Mouse (Mus musculus) gonadal fat pad, adult 2 months (tissue): ENCODE data around the gene Pls3. TPM values are rescaled to one million over a fixed set of nuclear protein-coding genes. Genes with fewer than 3 reads are reported as not detected.

Experiments used
- DNase-seq: peaks from one replicate; pipeline ENCODE4 v3.0.0-alpha.2; 2012; ENCODE audit warnings: low read depth
- polyA plus RNA-seq: library from polyadenylated mRNA; depleted of rRNA; stranded (reverse); fragments of >200 nt; gene quantifications from 2 replicates; pipeline ENCODE4 v1.2.3, GENCODE M21; 2012; rRNA removed

The Pls3 gene
- polyA plus RNA-seq = 106 and 149 TPM in 2 replicates

GRCm38 (mm10) chrX:75874332-75875291, at the start of gene Pls3:
Gene Pls3, minus strand, starts transcription at chrX:75875182.
- peak; percentile 49 for DNase-seq

GRCm38 (mm10) chrX:75895716-75896115, 20.7 kb upstream of the Pls3 start:
- DNase-seq = no peak

GRCm38 (mm10) chrX:75875566-75875965, 584 bp upstream of the Pls3 start:
- DNase-seq = peak; percentile 52

- no peak for DNase-seq
These were observed 1.2 kb downstream of the Pls3 start for GRCm38 (mm10) chrX:75873813-75874212.

DNA sequence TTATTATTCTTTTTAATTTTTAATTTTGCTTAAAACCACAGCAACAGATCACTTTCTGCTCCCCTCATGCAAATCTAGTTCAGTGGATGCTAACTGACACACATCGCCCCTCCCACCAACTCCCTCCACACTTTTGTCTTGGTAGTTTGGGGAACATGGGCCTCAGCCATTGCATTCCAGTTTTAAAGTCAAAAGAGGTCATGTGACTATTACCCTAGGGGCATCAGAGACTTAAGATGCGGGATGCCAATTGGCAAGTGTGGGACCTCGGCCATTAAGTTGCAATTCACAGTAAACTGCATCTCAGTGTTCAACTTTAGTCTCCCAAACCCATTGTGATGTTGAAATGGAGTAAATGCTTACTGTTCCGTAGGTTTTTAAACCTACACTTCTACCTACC, 1.7 kb downstream of the Pls3 start:
- DNase-seq = no peak

- DNase-seq = no peak
These were observed 3.1 kb downstream of the Pls3 start for GRCm38 (mm10) chrX:75871855-75872254.

DNA sequence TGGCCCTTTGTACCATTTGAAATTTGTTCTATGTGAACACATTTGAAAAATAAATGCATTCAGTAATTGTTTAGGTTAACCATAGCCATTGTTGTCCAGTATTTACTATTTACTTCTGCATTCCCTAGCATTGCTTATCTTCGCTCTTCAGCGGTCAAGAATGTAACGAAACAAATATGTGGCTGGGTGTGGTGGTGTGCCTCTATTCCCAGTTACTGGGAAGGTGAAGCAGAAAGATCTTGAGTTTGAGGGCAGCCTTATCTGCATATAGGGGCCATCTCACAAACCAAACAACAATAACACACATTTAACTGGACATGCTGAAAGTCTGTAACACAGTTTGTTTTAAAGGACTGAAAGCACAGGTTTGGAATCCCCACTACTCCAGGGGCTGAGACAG, 13.3 kb downstream of the Pls3 start:
- DNase-seq = no peak

GRCm38 (mm10) chrX:75854294-75854693, 20.7 kb downstream of the Pls3 start:
- no peak for DNase-seq

DNA sequence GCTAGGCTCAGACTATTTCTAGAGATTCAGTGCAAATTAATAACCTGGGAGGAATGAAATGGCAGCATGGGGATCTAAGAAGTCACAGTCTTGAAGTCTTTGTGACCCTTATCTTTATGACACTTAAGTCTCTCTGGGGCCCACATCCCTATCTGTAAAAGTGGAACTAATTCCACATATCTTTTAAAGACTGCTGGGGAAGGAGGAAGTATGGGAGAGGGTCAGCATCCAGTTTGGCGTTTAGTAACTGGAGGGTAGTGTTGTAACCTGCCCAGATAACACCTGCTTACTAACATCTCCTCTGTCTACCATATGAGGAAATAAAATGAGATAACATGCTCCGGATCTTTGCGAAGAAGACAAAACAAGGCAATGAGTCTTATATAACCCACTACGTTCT, 30.7 kb downstream of the Pls3 start:
- DNase-seq = no peak

DNA sequence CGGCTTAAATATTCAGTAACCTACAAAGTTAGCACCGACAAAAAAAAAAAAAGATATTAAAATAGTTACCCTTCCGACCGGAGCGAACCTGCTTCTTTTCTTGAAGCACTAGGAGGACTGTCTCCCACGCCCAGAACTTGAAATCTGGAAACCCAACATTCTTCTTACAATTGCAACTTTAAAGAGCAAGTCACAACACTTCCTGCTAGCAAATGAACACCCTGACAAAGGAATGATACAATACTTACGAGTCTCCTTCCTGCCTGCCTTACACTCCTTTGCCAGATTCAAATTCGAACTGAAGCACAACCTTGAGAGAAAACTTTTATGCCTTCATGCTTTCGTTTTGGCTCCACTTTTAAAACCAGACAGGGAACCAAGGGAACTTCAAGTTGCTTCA, 32.1 kb downstream of the Pls3 start:
- no peak for DNase-seq

- DNase-seq = no peak
These were observed 32.9 kb downstream of the Pls3 start for GRCm38 (mm10) chrX:75842120-75842519.

DNA sequence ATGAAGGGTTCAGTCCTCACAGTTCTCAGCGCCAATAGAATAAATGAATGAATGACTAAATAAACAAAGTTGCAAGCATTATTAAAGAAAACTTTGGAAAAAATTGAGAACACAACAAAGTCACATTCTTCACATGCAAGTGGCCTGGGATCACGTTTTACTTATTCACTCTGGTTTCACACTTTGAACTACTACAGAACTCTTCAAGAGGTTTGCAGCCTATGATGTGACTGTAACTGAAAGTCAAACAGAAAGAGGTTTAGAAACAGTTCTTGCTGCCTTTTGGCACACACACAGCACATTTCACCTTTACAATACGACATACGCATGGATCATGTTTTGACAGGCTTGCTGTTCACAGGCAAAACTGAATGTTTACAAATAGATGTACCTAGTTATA, 34.7 kb downstream of the Pls3 start:
- DNase-seq = no peak

GRCm38 (mm10) chrX:75834836-75835235, 40.1 kb downstream of the Pls3 start:
- DNase-seq = no peak

DNA sequence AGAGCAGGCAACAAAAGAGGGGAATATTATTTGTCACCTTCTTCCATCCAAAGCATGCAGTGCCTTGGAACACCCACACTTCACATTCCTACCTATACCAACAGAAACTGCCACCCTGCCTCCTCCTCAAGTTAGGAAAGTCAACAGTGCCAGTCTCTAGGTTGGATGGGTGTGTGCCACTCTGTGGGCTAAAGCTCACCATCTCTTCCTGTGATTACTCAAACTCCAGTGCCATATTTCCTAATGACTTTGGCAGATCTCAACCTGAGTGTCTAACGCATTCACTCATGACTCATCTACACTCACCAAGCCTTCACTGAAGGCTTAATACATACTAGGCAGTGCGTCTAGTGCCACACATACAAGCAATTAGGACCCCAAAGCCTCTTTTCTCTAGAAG, 40.7 kb downstream of the Pls3 start:
- DNase-seq = peak; percentile 63

DNA sequence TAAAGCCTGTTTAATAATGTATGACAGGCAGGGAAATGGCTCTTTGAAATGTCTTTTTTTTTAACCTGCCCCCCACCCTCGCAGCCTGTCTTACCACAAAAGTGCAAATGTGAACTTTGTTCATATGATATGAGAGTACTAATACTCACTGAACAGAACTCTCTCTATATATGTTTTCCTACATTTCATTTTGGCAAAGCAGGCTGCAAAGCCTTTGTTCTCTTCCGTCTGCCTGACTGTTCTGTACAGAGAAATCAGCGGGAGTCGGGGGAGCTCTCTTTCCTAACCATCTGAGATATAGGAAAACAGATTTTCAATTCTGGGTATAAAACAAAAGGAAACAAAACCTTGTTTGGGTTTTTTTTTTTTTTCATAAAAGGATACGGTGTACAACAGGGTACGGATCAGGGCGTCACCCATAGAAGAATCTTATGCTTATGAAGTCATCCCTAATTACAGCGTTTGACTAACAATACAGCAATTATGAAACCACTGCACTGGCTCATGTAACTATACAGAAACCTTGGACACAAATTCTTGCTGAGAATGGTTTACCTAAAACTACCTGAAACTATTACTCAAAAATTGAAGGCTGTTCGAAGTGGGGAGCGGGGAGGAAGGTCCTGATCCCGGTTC, 41.9 kb downstream of the Pls3 start:
- DNase-seq = no peak

- no peak for DNase-seq
These were observed 45.1 kb downstream of the Pls3 start for GRCm38 (mm10) chrX:75829867-75830255.

GRCm38 (mm10) chrX:75829240-75829866, 45.6 kb downstream of the Pls3 start:
- no peak for DNase-seq

GRCm38 (mm10) chrX:75818647-75819271, 56.2 kb downstream of the Pls3 start:
- DNase-seq = no peak

DNA sequence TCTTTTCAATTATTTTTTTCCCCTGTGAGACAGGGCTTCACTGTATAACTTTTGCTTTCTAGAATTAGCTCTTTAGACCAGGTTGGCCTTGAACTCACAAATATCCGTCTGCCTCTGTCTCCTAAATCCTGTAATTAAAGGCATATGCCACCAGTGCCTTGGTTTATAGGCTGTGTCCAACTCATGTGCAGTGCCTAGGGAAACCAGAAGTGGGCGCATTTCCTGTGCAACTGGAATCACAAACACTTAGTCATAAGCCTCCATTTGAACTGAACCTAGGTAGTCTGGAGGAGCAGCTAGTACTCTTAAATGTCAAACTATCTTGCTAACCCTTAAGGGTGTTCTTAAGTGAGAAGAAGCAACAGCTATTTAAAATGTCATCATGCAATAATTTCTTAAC, 60.0 kb downstream of the Pls3 start:
- DNase-seq = no peak

DNA sequence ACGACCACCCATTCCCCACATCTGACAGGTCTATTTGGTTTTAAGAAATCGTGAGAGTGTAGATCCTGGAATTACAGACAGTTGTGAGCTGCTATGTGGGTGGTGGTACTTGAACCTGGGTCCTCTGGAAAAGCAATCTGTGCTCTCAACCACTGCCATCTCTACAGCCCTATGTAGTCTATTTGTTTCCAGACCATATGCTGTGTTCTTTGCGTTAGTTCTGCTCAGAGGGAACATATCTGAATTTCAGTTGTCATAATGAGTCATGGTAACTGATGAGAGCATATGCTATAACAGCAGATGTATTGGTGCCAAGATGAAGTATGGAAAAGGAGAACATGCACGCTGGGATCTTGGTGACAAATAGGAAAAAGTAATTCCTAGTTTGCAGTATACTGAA, 60.9 kb downstream of the Pls3 start:
- no peak for DNase-seq

GRCm38 (mm10) chrX:75796583-75796982, 78.4 kb downstream of the Pls3 start:
- no peak for DNase-seq

- no peak for DNase-seq
These were observed 95.2 kb downstream of the Pls3 start for GRCm38 (mm10) chrX:75779796-75780195.
